Mouse (Mus musculus): ENCODE data around the gene Fkbp5.

- TF ChIP-seq CTCF (conservative IDR thresholded peaks at IDR 0.05; ENCODE audit: low read length) (no peak), POU5F1 (IDR thresholded peaks at IDR 0.05; ENCODE audit: borderline replicate concordance, low read length) (no peak)
Measured at GRCm38 (mm10) chr17:28467749-28468148, 49.6 kb downstream of the Fkbp5 start.

Measured in E14TG2a.4 (cell line).